Mouse (Mus musculus): Measurements from ENCODE around the gene Kif21b.

Kif21b gene

GRCm38 (mm10) chr1:136130951-136131558 lies at the start of gene Kif21b:
TSS of gene Kif21b (plus strand) at chr1:136131389.
- DNase-seq (ENCODE audit: low spot score in 2 of 2), result peak; percentile 83 to 84

GRCm38 (mm10) chr1:136085988-136086685 lies 45.1 kb upstream of the Kif21b start:
- no peak for DNase-seq (ENCODE audit: low spot score in 2 of 2)

- no peak for DNase-seq (ENCODE audit: low spot score in 2 of 2)
Observed at GRCm38 (mm10) chr1:136089368-136090165, 41.6 kb upstream of the Kif21b start.

GRCm38 (mm10) chr1:136093726-136094125 lies 37.5 kb upstream of the Kif21b start:
- DNase-seq (ENCODE audit: low spot score in 2 of 2), result no peak

- no peak for DNase-seq (ENCODE audit: low spot score in 2 of 2)
Observed at GRCm38 (mm10) chr1:136094807-136095206, 36.4 kb upstream of the Kif21b start.

GRCm38 (mm10) chr1:136102094-136102493 lies 29.1 kb upstream of the Kif21b start:
- no peak for DNase-seq (ENCODE audit: low spot score in 2 of 2)

GRCm38 (mm10) chr1:136102551-136102950 lies 28.6 kb upstream of the Kif21b start:
- DNase-seq (ENCODE audit: low spot score in 2 of 2), result no peak

- no peak for DNase-seq (ENCODE audit: low spot score in 2 of 2)
Observed at GRCm38 (mm10) chr1:136102981-136103380, 28.2 kb upstream of the Kif21b start.

- DNase-seq (ENCODE audit: low spot score in 2 of 2), result no peak
Observed at GRCm38 (mm10) chr1:136103696-136104095, 27.5 kb upstream of the Kif21b start.

- no peak for DNase-seq (ENCODE audit: low spot score in 2 of 2)
Observed at GRCm38 (mm10) chr1:136104741-136105140, 26.4 kb upstream of the Kif21b start.

GRCm38 (mm10) chr1:136109464-136109863 lies 21.7 kb upstream of the Kif21b start:
- DNase-seq (ENCODE audit: low spot score in 2 of 2), result no peak

GRCm38 (mm10) chr1:136116183-136116582 lies 15.0 kb upstream of the Kif21b start:
- no peak for DNase-seq (ENCODE audit: low spot score in 2 of 2)

- no peak for DNase-seq (ENCODE audit: low spot score in 2 of 2)
Observed at GRCm38 (mm10) chr1:136117069-136117468, 14.1 kb upstream of the Kif21b start.

GRCm38 (mm10) chr1:136118875-136119274 lies 12.3 kb upstream of the Kif21b start:
- DNase-seq (ENCODE audit: low spot score in 2 of 2), result no peak

GRCm38 (mm10) chr1:136119571-136120262 lies 11.5 kb upstream of the Kif21b start:
- no peak for DNase-seq (ENCODE audit: low spot score in 2 of 2)

GRCm38 (mm10) chr1:136120263-136120603 lies 11.0 kb upstream of the Kif21b start:
- DNase-seq (ENCODE audit: low spot score in 2 of 2), result no peak

GRCm38 (mm10) chr1:136120785-136121184 lies 10.4 kb upstream of the Kif21b start:
- DNase-seq (ENCODE audit: low spot score in 2 of 2), result no peak

GRCm38 (mm10) chr1:136122030-136122429 lies 9.2 kb upstream of the Kif21b start:
- DNase-seq (ENCODE audit: low spot score in 2 of 2), result no peak

GRCm38 (mm10) chr1:136126159-136126765 lies 4.9 kb upstream of the Kif21b start:
- DNase-seq (ENCODE audit: low spot score in 2 of 2), result no peak

- peak; percentile 74 to 83 for DNase-seq (ENCODE audit: low spot score in 2 of 2)
Observed at GRCm38 (mm10) chr1:136126895-136127294, 4.3 kb upstream of the Kif21b start.

GRCm38 (mm10) chr1:136127856-136128255 lies 3.3 kb upstream of the Kif21b start:
- DNase-seq (ENCODE audit: low spot score in 2 of 2), result no peak

- DNase-seq (ENCODE audit: low spot score in 2 of 2), result no peak
Observed at GRCm38 (mm10) chr1:136128416-136128815, 2.8 kb upstream of the Kif21b start.

Measured in heart, adult 9 months (tissue).